Mouse (Mus musculus): Measurements from ENCODE around the gene Inpp1. TPM values are rescaled to one million over a fixed set of nuclear protein-coding genes. Genes with fewer than 3 reads are reported as not detected.

Gene Inpp1
- polyA plus RNA-seq, 1 experiment from 2014 or later, result 40.9 TPM

GRCm38 (mm10) chr1:52758174-52758573 is 59.3 kb downstream of the Inpp1 start:
- no peak overlapping the region for H3K4me2 ChIP-seq (ENCODE audit: low read length)

GRCm38 (mm10) chr1:52754331-52754730 is 63.2 kb downstream of the Inpp1 start:
- H3K9ac ChIP-seq (ENCODE audit: low read depth, low read length), result no peak overlapping the region
- no peak for ATAC-seq
- H3K9me3 ChIP-seq (replicated peaks; ENCODE audit: control insufficient read depth, low read length, poor library complexity, severe bottlenecking), result no peaks in the 10 kb centered on the region
- H3K4me2 ChIP-seq (ENCODE audit: low read length), result no peak overlapping the region
- WGBS, result 97% methylated on average over 1 of the region's 1 CpGs
- no peak overlapping the region for H3K4me3 ChIP-seq (ENCODE audit: low read depth, low read length)
- H3K27me3 ChIP-seq (ENCODE audit: control insufficient read depth, insufficient read depth, low read depth, low read length), result no peaks in the 10 kb centered on the region
- no peaks in the 10 kb centered on the region for H3K4me1 ChIP-seq (ENCODE audit: control insufficient read depth, insufficient read depth, low read length)
- no peak overlapping the region for H3K27ac ChIP-seq (ENCODE audit: low read length)
- H3K36me3 ChIP-seq (ENCODE audit: control insufficient read depth, insufficient read depth, low read length), result no peaks in the 10 kb centered on the region

More at GRCm38 (mm10) chr1:52758174-52758573, 59.3 kb downstream of the Inpp1 start:
- no peaks in the 10 kb centered on the region for H3K27me3 ChIP-seq (ENCODE audit: control insufficient read depth, insufficient read depth, low read depth, low read length)
- peak; percentile 36; the same call in 1 of the 2 replicates for ATAC-seq
- no peak overlapping the region for H3K9ac ChIP-seq (ENCODE audit: low read depth, low read length)
- no peaks in the 10 kb centered on the region for H3K36me3 ChIP-seq (ENCODE audit: control insufficient read depth, insufficient read depth, low read length)
- no peak overlapping the region for H3K27ac ChIP-seq (ENCODE audit: low read length)
- no peaks in the 10 kb centered on the region for H3K4me1 ChIP-seq (ENCODE audit: control insufficient read depth, insufficient read depth, low read length)
- 51% methylated on average over 1 of the region's 1 CpGs for WGBS
- H3K4me3 ChIP-seq (ENCODE audit: low read depth, low read length), result no peak overlapping the region
- no peaks in the 10 kb centered on the region for H3K9me3 ChIP-seq (replicated peaks; ENCODE audit: control insufficient read depth, low read length, poor library complexity, severe bottlenecking)

GRCm38 (mm10) chr1:52753828-52754227 is 63.7 kb downstream of the Inpp1 start:
- Histone ChIP-seq H3K27me3 (ENCODE audit: control insufficient read depth, insufficient read depth, low read depth, low read length) (no peaks in the 10 kb centered on the region), H3K27ac (ENCODE audit: low read length) (no peak overlapping the region), H3K4me3 (ENCODE audit: low read depth, low read length) (no peak overlapping the region), H3K36me3 (ENCODE audit: control insufficient read depth, insufficient read depth, low read length) (no peaks in the 10 kb centered on the region), H3K4me1 (ENCODE audit: control insufficient read depth, insufficient read depth, low read length) (no peaks in the 10 kb centered on the region), H3K9me3 (replicated peaks; ENCODE audit: control insufficient read depth, low read length, poor library complexity, severe bottlenecking) (no peaks in the 10 kb centered on the region), H3K4me2 (ENCODE audit: low read length) (no peak overlapping the region), H3K9ac (ENCODE audit: low read depth, low read length) (no peak overlapping the region)
- 82% methylated on average over 2 of the region's 2 CpGs for WGBS
- no peak for ATAC-seq

- ATAC-seq, result no peak
- WGBS, result 69% methylated on average over 3 of the region's 3 CpGs
- Histone ChIP-seq H3K27ac (ENCODE audit: low read length) (no peak overlapping the region), H3K9ac (ENCODE audit: low read depth, low read length) (no peak overlapping the region), H3K4me3 (ENCODE audit: low read depth, low read length) (no peak overlapping the region), H3K36me3 (ENCODE audit: control insufficient read depth, insufficient read depth, low read length) (no peaks in the 10 kb centered on the region), H3K27me3 (ENCODE audit: control insufficient read depth, insufficient read depth, low read depth, low read length) (no peaks in the 10 kb centered on the region), H3K4me1 (ENCODE audit: control insufficient read depth, insufficient read depth, low read length) (no peaks in the 10 kb centered on the region), H3K4me2 (ENCODE audit: low read length) (no peak overlapping the region), H3K9me3 (replicated peaks; ENCODE audit: control insufficient read depth, low read length, poor library complexity, severe bottlenecking) (no peaks in the 10 kb centered on the region)
Observed at GRCm38 (mm10) chr1:52752706-52753105, 64.8 kb downstream of the Inpp1 start.

- H3K36me3 ChIP-seq (ENCODE audit: control insufficient read depth, insufficient read depth, low read length), result no peaks in the 10 kb centered on the region
- no peaks in the 10 kb centered on the region for H3K4me1 ChIP-seq (ENCODE audit: control insufficient read depth, insufficient read depth, low read length)
- 86% methylated on average over 1 of the region's 1 CpGs for WGBS
- H3K27ac ChIP-seq (ENCODE audit: low read length), result no peak overlapping the region
- no peaks in the 10 kb centered on the region for H3K27me3 ChIP-seq (ENCODE audit: control insufficient read depth, insufficient read depth, low read depth, low read length)
- H3K9me3 ChIP-seq (replicated peaks; ENCODE audit: control insufficient read depth, low read length, poor library complexity, severe bottlenecking), result no peaks in the 10 kb centered on the region
- no peak overlapping the region for H3K4me2 ChIP-seq (ENCODE audit: low read length)
- ATAC-seq, result no peak
- H3K4me3 ChIP-seq (ENCODE audit: low read depth, low read length), result no peak overlapping the region
- no peak overlapping the region for H3K9ac ChIP-seq (ENCODE audit: low read depth, low read length)
Observed at GRCm38 (mm10) chr1:52751634-52752033, 65.9 kb downstream of the Inpp1 start.

GRCm38 (mm10) chr1:52749978-52750377 is 67.5 kb downstream of the Inpp1 start:
- no peak overlapping the region for H3K4me3 ChIP-seq (ENCODE audit: low read depth, low read length)
- H3K27me3 ChIP-seq (ENCODE audit: control insufficient read depth, insufficient read depth, low read depth, low read length), result no peaks in the 10 kb centered on the region
- H3K4me1 ChIP-seq (ENCODE audit: control insufficient read depth, insufficient read depth, low read length), result no peaks in the 10 kb centered on the region
- H3K36me3 ChIP-seq (ENCODE audit: control insufficient read depth, insufficient read depth, low read length), result no peaks in the 10 kb centered on the region
- no peaks in the 10 kb centered on the region for H3K9me3 ChIP-seq (replicated peaks; ENCODE audit: control insufficient read depth, low read length, poor library complexity, severe bottlenecking)
- no peak overlapping the region for H3K9ac ChIP-seq (ENCODE audit: low read depth, low read length)
- 90% methylated on average over 1 of the region's 1 CpGs for WGBS
- H3K4me2 ChIP-seq (ENCODE audit: low read length), result no peak overlapping the region
- H3K27ac ChIP-seq (ENCODE audit: low read length), result no peak overlapping the region
- ATAC-seq, result no peak

- H3K27me3 ChIP-seq (ENCODE audit: control insufficient read depth, insufficient read depth, low read depth, low read length), result no peaks in the 10 kb centered on the region
- H3K9ac ChIP-seq (ENCODE audit: low read depth, low read length), result no peak overlapping the region
- 23% methylated on average over 3 of the region's 3 CpGs for WGBS
- no peak overlapping the region for H3K27ac ChIP-seq (ENCODE audit: low read length)
- H3K9me3 ChIP-seq (replicated peaks; ENCODE audit: control insufficient read depth, low read length, poor library complexity, severe bottlenecking), result no peaks in the 10 kb centered on the region
- H3K36me3 ChIP-seq (ENCODE audit: control insufficient read depth, insufficient read depth, low read length), result no peaks in the 10 kb centered on the region
- no peaks in the 10 kb centered on the region for H3K4me1 ChIP-seq (ENCODE audit: control insufficient read depth, insufficient read depth, low read length)
- ATAC-seq, result no peak
- H3K4me3 ChIP-seq (ENCODE audit: low read depth, low read length), result no peak overlapping the region
- no peak overlapping the region for H3K4me2 ChIP-seq (ENCODE audit: low read length)
Observed at GRCm38 (mm10) chr1:52748260-52748659, 69.2 kb downstream of the Inpp1 start.

- Histone ChIP-seq H3K4me2 (ENCODE audit: low read length) (no peak overlapping the region), H3K4me1 (ENCODE audit: control insufficient read depth, insufficient read depth, low read length) (no peaks in the 10 kb centered on the region), H3K4me3 (ENCODE audit: low read depth, low read length) (no peak overlapping the region), H3K27me3 (ENCODE audit: control insufficient read depth, insufficient read depth, low read depth, low read length) (no peaks in the 10 kb centered on the region), H3K36me3 (ENCODE audit: control insufficient read depth, insufficient read depth, low read length) (no peaks in the 10 kb centered on the region), H3K9me3 (replicated peaks; ENCODE audit: control insufficient read depth, low read length, poor library complexity, severe bottlenecking) (no peaks in the 10 kb centered on the region), H3K27ac (ENCODE audit: low read length) (no peak overlapping the region), H3K9ac (ENCODE audit: low read depth, low read length) (no peak overlapping the region)
- ATAC-seq, result no peak
- 84% methylated on average over 5 of the region's 5 CpGs for WGBS
Observed at GRCm38 (mm10) chr1:52742567-52742966, 74.9 kb downstream of the Inpp1 start.
